Mouse (Mus musculus) cortical plate, adult 2 months (tissue): ENCODE measurements around the gene Ppp1r8. TPM values are rescaled to one million over a fixed set of nuclear protein-coding genes. Genes with fewer than 3 reads are reported as not detected.
"Not testable (repeated sequence)": the region's sequence is repeated elsewhere in the genome, so short reads cannot be mapped to it uniquely, and the experiment has no call there.

Experiments
- H3K27ac ChIP-seq: fragments of 200-500 bp; 2 replicates; pipeline ENCODE4 v1.5.1; 2012; ENCODE audit warnings: low read length, control low read depth, inconsistent platforms; ENCODE audit not compliant: insufficient read depth
- H3K4me1 ChIP-seq: fragments of 200-500 bp; 2 replicates; pipeline ENCODE4 v1.6.1; 2011; ENCODE audit warnings: low read length; ENCODE audit not compliant: control insufficient read depth, insufficient read depth
- H3K4me3 ChIP-seq: fragments of 200-500 bp; 2 replicates; pipeline ENCODE4 v1.5.1; 2011; ENCODE audit warnings: mild to moderate bottlenecking, low read length, control low read depth; ENCODE audit not compliant: insufficient read depth
- CTCF ChIP-seq: fragments of 200-500 bp; IDR thresholded peaks from 2 replicates; pipeline ENCODE4 v1.5.1; 2011; ENCODE audit warnings: mild to moderate bottlenecking, control low read depth, low read length; ENCODE audit not compliant: insufficient read depth; ENCODE audit errors: extremely low read depth
- POLR2A ChIP-seq: fragments of 200-500 bp; IDR thresholded peaks from 2 replicates; pipeline ENCODE4 v1.6.1; 2011; ENCODE audit warnings: mild to moderate bottlenecking, low read length, control low read depth; ENCODE audit not compliant: insufficient read depth; ENCODE audit errors: extremely low read depth
- polyA plus RNA-seq: library from polyadenylated mRNA; depleted of rRNA; stranded (reverse); fragments of >200 nt; gene quantifications from 2 replicates; pipeline ENCODE4 v1.2.3, GENCODE M21; 2012

Ppp1r8 gene
- polyA plus RNA-seq, 1 experiment = 55.2 TPM

DNA sequence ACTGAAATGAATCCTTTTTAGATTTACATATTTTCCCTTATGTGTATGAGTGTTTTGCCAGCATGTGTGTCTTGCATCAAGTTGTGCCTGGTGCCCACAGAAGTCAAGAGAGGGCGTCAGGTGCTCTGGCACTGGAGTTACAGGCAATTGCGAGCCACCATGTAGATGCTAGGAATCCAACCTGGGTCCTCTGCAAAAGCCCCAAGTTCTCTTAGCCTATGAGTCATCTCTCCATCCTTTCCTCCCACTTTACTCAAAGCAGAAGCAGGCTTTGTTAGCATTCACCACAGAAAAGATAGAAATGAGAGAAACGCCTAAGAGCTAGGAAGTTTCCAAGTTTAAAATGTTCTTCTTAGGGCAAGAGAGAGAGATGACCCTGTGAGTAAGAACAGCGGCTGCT, 43.1 kb downstream of the Ppp1r8 start:
- Histone ChIP-seq H3K27ac (no peak overlapping the region), H3K4me3 (no peak overlapping the region), H3K4me1 (no peaks in the 10 kb centered on the region)
- TF ChIP-seq POLR2A (no peak), CTCF (no peak)

DNA sequence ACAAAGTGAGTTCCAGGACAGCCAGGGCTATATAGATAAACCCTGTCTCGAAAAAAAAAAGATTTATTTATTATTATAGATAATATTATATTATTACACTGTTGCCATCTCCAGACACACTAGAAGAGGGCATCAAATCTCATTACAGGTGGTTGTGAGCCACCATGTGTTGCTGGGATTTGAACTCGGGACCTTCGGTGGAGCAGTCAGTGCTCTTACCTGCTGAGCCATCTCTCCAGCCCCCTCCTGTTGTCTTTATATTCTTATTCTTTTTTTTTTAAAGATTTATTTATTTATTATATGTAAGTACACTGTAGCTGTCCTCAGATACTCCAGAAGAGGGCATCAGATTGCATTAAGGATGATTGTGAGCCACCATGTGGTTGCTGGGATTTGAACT, 44.3 kb downstream of the Ppp1r8 start:
- not testable (repeated sequence) for H3K4me1 ChIP-seq, H3K4me3 ChIP-seq, H3K27ac ChIP-seq

DNA sequence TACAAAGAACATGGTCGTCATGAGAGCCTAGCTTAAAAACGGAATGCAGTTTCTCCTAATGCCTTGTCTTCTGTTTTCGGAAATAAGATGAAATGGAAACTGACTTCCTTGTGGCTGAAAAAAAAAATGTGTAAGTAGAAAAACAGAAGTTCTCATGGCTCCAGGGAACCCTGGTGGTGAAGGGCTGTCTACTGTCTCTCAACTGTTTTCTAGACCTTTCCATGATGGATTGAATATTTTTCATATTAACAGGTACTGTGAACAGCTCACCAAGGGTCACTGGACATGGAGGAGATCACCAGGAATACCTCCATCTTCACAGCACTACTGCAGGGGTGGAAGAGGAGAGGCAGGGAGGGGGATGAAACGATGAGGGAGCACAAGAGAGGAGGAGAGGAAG, 44.9 kb downstream of the Ppp1r8 start:
- TF ChIP-seq CTCF (no peak), POLR2A (no peak)
- no peak overlapping the region for H3K27ac ChIP-seq
- H3K4me3 ChIP-seq = no peak overlapping the region
- H3K4me1 ChIP-seq = no peaks in the 10 kb centered on the region

DNA sequence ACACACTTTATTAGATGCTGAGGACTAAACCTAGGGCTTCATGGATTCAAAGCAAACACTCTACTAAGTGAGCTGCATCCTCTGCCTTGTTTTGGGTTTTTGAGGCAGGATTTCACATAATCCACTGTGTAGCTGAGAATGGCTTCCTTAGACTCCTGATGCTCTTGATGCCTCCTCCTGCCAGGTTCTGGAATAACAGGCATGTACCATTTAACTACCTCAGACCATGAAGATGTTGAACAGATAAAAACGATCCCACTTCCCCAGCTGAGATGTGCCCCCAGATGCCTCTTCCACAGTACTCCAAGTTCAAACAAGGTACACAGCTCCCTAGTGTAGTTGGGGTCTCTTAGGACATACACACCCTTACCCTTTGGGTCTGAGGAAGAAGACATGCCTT, 45.5 kb downstream of the Ppp1r8 start:
- TF ChIP-seq POLR2A (no peak), CTCF (no peak)
- Histone ChIP-seq H3K27ac (no peak overlapping the region), H3K4me1 (no peaks in the 10 kb centered on the region), H3K4me3 (no peak overlapping the region)

DNA sequence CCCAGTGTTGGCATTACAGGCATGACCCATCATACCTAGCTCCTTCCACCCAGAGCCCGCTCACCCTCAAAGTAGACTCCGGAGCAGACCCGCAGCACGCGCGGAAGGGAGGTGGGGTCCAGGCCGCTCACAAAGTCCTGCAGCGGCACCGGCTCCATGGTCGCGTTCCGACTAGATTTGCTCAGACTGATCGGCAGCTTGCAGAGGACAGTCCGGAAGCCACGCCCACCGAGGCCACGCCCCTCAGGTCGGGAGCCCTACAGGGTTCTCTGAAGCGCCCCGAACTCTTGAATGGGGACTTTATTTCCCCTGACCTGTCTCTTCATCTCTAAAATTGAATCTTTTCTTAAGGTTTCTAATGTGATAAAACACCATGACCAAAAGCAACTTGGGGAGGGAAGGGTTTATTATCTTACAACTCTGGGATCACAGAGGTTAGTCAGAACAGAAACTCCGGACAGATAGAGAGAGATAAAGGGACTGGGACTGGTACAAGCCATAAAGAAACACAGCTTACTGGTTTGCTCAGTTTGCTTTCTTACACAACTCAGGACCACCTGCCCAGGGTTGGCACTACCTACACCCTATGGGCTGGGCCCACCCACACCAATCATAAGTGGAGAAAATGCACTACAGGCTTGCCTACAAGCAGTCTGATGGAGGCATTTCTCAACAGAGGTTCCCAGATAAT, 46.6 kb downstream of the Ppp1r8 start, which contains the start of gene Themis2:
Gene Themis2 (minus strand): TSS at position 192 of the 691 bp plus-strand sequence.
- Histone ChIP-seq H3K27ac (no peak within 1 kb of the TSS), H3K4me1 (no peaks in the 10 kb centered on the region), H3K4me3 (peak within 1 kb of the TSS; percentile 28; the same call in 1 of the 2 replicates)
- TF ChIP-seq CTCF (no peak), POLR2A (no peak)

DNA sequence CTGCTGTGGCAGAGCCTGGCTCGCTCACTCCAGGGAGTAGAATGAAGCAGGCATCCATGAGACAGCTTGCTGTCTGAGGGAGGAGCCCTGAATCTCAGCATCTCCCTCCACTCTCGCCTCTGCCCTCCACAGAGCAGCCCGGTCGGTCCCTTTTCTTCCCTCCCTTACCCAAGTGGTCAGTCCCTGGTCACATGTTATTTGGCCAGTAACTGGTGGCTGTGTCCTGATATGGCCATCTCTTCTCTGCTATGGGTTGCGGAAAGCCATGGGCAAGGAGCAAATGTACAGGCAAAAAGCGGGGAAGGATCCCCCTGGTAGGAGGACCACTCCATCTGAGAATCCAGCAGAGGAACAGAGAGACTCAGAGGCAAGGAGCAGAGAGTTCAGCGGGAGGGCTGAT, 47.8 kb downstream of the Ppp1r8 start:
- TF ChIP-seq CTCF (no peak), POLR2A (no peak)
- no peak overlapping the region for H3K27ac ChIP-seq
- no peaks in the 10 kb centered on the region for H3K4me1 ChIP-seq
- no peak overlapping the region for H3K4me3 ChIP-seq

DNA sequence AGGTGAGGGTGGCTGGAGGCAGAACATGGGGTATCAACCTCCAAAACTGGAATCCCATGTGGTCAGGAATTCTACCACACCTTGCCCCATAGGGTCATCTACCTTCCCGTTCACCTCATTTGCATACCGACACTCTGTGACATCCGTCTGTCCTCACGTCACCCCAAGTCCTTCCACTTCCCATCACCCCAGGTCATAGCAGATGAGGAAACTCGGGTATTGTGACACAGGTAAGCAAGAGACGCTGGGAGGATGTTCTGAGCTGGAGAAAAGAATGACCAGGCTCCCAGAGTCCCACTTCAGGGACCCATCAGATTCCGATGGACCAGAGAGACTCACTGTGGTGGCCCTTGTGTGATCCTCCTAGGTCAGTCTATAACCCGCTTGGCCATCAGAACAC, 48.2 kb downstream of the Ppp1r8 start:
- TF ChIP-seq CTCF (no peak), POLR2A (no peak)
- H3K27ac ChIP-seq = no peak overlapping the region
- H3K4me3 ChIP-seq = no peak overlapping the region
- no peaks in the 10 kb centered on the region for H3K4me1 ChIP-seq

DNA sequence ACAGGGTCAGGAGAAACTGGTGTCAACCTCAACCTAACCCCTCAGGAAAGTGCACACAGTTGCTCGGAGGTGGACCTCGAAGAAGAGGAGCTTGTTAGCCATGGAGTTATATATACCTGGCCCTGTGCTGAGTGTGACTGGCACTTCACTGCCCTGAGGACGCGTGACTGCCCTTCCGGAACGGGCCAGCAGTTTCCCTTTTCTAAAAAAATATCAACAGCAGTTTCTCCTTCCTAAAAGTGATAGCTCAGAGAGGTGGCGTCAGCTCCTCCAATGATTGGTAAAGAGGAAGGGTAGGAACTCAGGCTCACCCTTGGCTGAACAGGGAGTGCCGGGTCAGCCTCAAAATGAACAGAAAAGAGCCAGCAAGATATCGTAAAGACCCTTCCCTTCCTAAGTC, 48.9 kb downstream of the Ppp1r8 start:
- no peak overlapping the region for H3K27ac ChIP-seq
- H3K4me1 ChIP-seq = no peaks in the 10 kb centered on the region
- TF ChIP-seq CTCF (no peak), POLR2A (no peak)
- H3K4me3 ChIP-seq = no peak overlapping the region

DNA sequence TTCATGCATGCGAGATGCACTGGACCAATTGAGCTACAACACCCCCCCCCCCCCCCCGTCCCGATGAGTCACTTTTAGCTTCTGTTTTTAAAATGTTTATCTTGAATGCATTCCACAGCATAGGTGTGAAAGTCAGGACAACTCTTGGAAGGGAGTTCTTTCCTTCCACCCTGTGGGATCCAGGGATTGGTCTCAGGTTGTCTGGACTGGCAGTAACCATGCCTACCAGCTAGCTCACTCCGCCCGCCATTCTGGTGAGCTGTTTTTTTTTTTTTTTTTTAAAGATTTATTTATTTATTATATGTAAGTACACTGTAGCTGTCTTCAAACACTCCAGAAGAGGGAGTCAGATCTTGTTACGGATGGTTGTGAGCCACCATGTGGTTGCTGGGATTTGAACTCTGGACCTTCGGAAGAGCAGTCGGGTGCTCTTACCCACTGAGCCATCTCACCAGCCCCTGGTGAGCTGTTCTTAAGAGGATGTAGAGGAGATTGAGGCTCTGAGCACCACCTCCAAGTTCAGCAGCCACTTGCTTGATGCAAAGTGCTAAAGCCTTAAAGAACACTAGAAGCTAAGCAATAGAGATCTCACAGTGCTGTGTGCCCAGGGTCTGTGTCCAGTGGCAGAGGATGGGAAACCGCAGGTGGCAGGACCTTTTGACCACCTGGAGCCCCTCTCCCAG, 49.5 kb downstream of the Ppp1r8 start:
- H3K4me3 ChIP-seq, H3K27ac ChIP-seq, H3K4me1 ChIP-seq: not testable (repeated sequence)

DNA sequence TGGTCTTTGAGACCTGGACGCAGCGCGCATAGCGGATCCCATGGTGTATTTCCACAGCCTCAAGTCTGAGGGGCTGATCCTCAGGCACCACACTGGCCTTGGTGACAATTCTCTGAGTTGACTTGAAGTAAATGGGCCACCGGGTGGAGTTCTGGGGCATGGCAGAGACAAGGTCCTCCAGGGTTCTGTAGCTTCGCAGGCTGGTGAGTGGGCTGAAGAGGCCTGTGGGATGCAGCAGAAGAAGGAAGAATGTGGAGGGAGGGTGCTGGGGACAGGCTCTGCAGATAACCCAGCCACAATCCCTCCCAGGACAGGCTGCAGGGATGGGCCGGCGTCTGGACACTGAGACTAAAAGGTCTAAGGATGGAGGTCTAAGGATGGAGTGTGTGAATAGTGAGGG, 53.2 kb downstream of the Ppp1r8 start:
- H3K27ac ChIP-seq = no peak overlapping the region
- TF ChIP-seq CTCF (no peak), POLR2A (no peak)
- H3K4me3 ChIP-seq = no peak overlapping the region
- H3K4me1 ChIP-seq = no peaks in the 10 kb centered on the region

DNA sequence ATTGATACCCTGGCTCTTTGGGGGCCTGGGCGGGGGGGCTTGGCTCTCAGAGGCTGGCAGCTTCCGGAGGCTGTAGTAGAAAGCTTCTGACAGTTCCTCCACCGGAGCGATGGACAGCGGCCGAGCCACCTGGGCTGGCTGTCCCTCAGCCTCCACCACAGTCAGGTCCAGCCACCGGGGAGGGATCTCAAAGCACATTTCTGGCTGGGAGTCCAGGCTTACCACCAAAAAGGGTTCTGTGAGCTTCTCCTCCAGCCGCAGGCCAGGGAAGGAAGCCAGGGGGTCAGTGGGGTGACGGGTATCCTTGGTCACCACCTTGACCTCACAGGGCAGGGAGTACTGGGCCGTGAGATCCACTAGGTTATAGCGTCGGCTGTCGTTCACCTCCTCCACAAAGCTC, 57.7 kb downstream of the Ppp1r8 start:
- H3K27ac ChIP-seq = no peak overlapping the region
- H3K4me1 ChIP-seq = no peaks in the 10 kb centered on the region
- TF ChIP-seq POLR2A (no peak), CTCF (no peak)
- H3K4me3 ChIP-seq = no peak overlapping the region
